Mouse (Mus musculus): Measurements from ENCODE around the gene Mapk6. TPM values are rescaled to one million over a fixed set of nuclear protein-coding genes. Genes with fewer than 3 reads are reported as not detected.

Mapk6 gene
- total and polyA plus RNA-seq, 2 experiments from 2014 or later = 33.6 to 36.2 TPM

DNA sequence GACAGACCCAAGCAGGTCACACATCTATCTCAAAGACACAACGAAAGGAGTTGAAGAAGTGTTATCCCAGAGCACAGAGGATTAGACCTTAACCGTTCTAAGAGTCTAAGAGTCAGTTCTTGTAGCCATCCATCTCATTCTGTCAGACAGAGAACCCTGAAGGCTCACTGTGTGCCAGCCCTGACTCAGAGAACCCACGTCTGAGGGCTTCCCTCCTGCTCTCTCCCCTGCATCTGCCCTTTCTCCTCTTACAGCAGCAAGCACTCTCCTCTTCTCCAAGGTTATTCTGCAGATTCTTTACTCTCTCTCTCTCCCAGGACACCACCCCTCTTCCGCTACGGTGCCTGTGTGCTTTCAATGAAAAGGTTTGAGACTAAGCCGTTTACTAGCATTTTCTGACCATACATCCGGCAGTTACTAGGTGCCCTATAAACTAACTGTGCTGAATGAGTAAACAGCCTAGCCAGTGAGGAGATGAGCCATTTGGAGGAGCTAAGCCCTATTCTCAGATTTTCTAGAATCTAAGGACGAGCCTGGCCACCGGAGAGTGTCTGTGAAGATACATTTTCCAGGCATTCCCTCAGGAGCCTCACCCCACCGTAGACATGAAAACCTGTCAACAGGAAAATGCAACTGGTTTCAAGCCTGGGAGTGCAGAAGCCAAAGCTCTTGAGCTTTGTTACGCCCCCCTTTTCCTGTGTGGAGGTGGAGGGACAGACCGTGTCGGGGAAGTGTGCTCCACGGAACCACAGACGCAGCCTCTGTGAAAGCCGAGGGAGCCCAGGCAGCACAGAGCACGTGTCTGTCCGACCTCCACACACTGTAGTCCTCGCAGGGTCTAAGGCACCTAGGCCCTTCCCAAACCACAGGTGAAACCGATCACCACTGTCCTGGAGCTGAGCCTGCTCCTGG, 8.0 kb downstream of the Mapk6 start:
- peak overlapping the region; percentile 53; the same call in 1 of the 2 replicates for H3K27ac ChIP-seq (ENCODE audit: low read depth)
- WGBS = 27% methylated on average over 20 of the region's 20 CpGs
- TF ChIP-seq EP300 (IDR thresholded peaks at IDR 0.05; ENCODE audit: low read depth) (no peak), CTCF (IDR thresholded peaks at IDR 0.05; ENCODE audit: low read depth) (no peak)
- no peak overlapping the region; the same call in 1 of the 2 replicates for H3K9ac ChIP-seq (replicated peaks; ENCODE audit: low read depth, low read length)
- no peak; the same call in 1 of the 2 replicates for ATAC-seq (ENCODE audit: insufficient read depth, low read depth)
- H3K4me3 ChIP-seq (ENCODE audit: low read depth, low read length) = no peak overlapping the region
- H3K4me2 ChIP-seq (ENCODE audit: low read depth, low read length) = peak overlapping the region; percentile 33
- H3K4me1 ChIP-seq (ENCODE audit: control insufficient read depth, insufficient read depth) = peaks cover 39% of the 10 kb centered on the region
- no peak for DNase-seq (ENCODE audit: low spot score)
- H3K36me3 ChIP-seq (replicated peaks; ENCODE audit: control insufficient read depth, insufficient read depth, low read length) = peaks cover 16% of the 10 kb centered on the region
- H3K9me3 ChIP-seq (replicated peaks; ENCODE audit: control insufficient read depth, low read length) = no peaks in the 10 kb centered on the region
- no peaks in the 10 kb centered on the region for H3K27me3 ChIP-seq (ENCODE audit: control insufficient read depth, insufficient read depth, low read length)

GRCm38 (mm10) chr9:75400639-75401038, 9.2 kb downstream of the Mapk6 start:
- ATAC-seq (ENCODE audit: insufficient read depth, low read depth) = no peak
- Histone ChIP-seq H3K27me3 (ENCODE audit: control insufficient read depth, insufficient read depth, low read length) (no peaks in the 10 kb centered on the region), H3K27ac (ENCODE audit: low read depth) (peak overlapping the region; percentile 24; the same call in 1 of the 2 replicates), H3K4me1 (ENCODE audit: control insufficient read depth, insufficient read depth) (peaks cover 35% of the 10 kb centered on the region), H3K9ac (replicated peaks; ENCODE audit: low read depth, low read length) (no peak overlapping the region), H3K4me2 (ENCODE audit: low read depth, low read length) (no peak overlapping the region), H3K4me3 (ENCODE audit: low read depth, low read length) (no peak overlapping the region), H3K36me3 (replicated peaks; ENCODE audit: control insufficient read depth, insufficient read depth, low read length) (peaks cover 28% of the 10 kb centered on the region), H3K9me3 (replicated peaks; ENCODE audit: control insufficient read depth, low read length) (no peaks in the 10 kb centered on the region)
- TF ChIP-seq EP300 (IDR thresholded peaks at IDR 0.05; ENCODE audit: low read depth) (no peak), CTCF (IDR thresholded peaks at IDR 0.05; ENCODE audit: low read depth) (no peak)
- DNase-seq (ENCODE audit: low spot score) = no peak
- 15% methylated on average over 5 of the region's 5 CpGs for WGBS

- H3K9ac ChIP-seq (replicated peaks; ENCODE audit: low read depth, low read length) = no peak overlapping the region
- TF ChIP-seq CTCF (IDR thresholded peaks at IDR 0.05; ENCODE audit: low read depth) (peak; percentile 24; the same call in 1 of the 2 replicates), EP300 (IDR thresholded peaks at IDR 0.05; ENCODE audit: low read depth) (no peak)
Observed at GRCm38 (mm10) chr9:75399069-75399468, 10.7 kb downstream of the Mapk6 start.

DNA sequence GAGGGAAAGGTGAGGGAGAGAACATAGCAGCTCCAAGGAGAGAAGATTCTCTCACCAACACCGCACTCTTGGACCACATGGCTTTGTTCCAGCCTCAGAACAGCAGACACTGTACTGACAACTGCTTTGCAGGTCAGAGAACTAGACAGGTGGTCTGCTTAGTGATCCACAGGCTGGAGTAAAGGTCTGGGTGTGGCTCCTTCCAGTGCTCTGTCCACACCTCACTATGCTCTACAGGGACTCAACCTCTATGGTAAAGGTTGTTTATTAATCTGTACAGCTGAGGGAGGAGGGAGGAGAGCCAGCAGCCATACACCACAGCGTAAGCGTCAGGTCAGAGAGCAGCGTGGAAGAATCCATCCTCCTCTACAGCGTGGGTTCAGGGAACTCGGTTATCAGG, 13.8 kb downstream of the Mapk6 start:
- H3K27me3 ChIP-seq (ENCODE audit: control insufficient read depth, insufficient read depth, low read length) = no peaks in the 10 kb centered on the region
- no peak for DNase-seq (ENCODE audit: low spot score)
- no peak overlapping the region for H3K9ac ChIP-seq (replicated peaks; ENCODE audit: low read depth, low read length)
- H3K4me3 ChIP-seq (ENCODE audit: low read depth, low read length) = no peak overlapping the region
- H3K4me2 ChIP-seq (ENCODE audit: low read depth, low read length) = no peak overlapping the region
- no peaks in the 10 kb centered on the region for H3K9me3 ChIP-seq (replicated peaks; ENCODE audit: control insufficient read depth, low read length)
- H3K27ac ChIP-seq (ENCODE audit: low read depth) = no peak overlapping the region
- no peak for TF ChIP-seq CTCF (IDR thresholded peaks at IDR 0.05; ENCODE audit: low read depth)
- no peak for TF ChIP-seq EP300 (IDR thresholded peaks at IDR 0.05; ENCODE audit: low read depth)
- H3K36me3 ChIP-seq (replicated peaks; ENCODE audit: control insufficient read depth, insufficient read depth, low read length) = peaks cover 73% of the 10 kb centered on the region
- peaks cover 6% of the 10 kb centered on the region for H3K4me1 ChIP-seq (ENCODE audit: control insufficient read depth, insufficient read depth)
- 77% methylated on average over 6 of the region's 6 CpGs for WGBS
- no peak for ATAC-seq (ENCODE audit: insufficient read depth, low read depth)

More at GRCm38 (mm10) chr9:75399069-75399468, 10.7 kb downstream of the Mapk6 start:
- Histone ChIP-seq H3K4me1 (ENCODE audit: control insufficient read depth, insufficient read depth) (peaks cover 30% of the 10 kb centered on the region), H3K27ac (ENCODE audit: low read depth) (no peak overlapping the region), H3K4me3 (ENCODE audit: low read depth, low read length) (no peak overlapping the region), H3K9me3 (replicated peaks; ENCODE audit: control insufficient read depth, low read length) (no peaks in the 10 kb centered on the region), H3K27me3 (ENCODE audit: control insufficient read depth, insufficient read depth, low read length) (no peaks in the 10 kb centered on the region), H3K4me2 (ENCODE audit: low read depth, low read length) (no peak overlapping the region), H3K36me3 (replicated peaks; ENCODE audit: control insufficient read depth, insufficient read depth, low read length) (peaks cover 44% of the 10 kb centered on the region)
- DNase-seq (ENCODE audit: low spot score) = no peak
- 94% methylated on average over 4 of the region's 4 CpGs for WGBS
- ATAC-seq (ENCODE audit: insufficient read depth, low read depth) = no peak

DNA sequence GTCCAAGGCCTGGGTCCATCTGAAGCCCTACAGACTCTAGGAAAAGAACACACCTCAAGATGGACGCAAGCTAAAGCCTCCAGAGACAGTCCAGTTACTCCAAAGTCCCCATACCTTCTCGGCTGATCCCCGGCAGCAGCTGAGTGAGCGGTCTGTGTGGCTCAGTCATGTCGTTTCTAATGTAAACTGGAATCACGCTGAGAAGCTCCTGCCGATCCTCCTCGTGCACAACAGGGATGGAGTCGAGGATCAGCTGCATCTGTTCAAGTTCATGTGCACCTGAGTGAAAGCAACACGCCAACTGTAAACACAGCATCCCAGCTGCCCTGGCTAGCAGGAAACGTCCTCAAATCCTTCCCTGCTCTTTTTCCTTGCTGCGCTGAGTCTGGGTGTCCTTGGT, 16.6 kb downstream of the Mapk6 start:
- no peak for DNase-seq (ENCODE audit: low spot score)
- TF ChIP-seq EP300 (IDR thresholded peaks at IDR 0.05; ENCODE audit: low read depth) (no peak), CTCF (IDR thresholded peaks at IDR 0.05; ENCODE audit: low read depth) (no peak)
- no peak overlapping the region for H3K4me2 ChIP-seq (ENCODE audit: low read depth, low read length)
- no peak overlapping the region for H3K9ac ChIP-seq (replicated peaks; ENCODE audit: low read depth, low read length)
- H3K27ac ChIP-seq (ENCODE audit: low read depth) = no peak overlapping the region
- no peaks in the 10 kb centered on the region for H3K9me3 ChIP-seq (replicated peaks; ENCODE audit: control insufficient read depth, low read length)
- no peaks in the 10 kb centered on the region for H3K4me1 ChIP-seq (ENCODE audit: control insufficient read depth, insufficient read depth)
- no peak overlapping the region for H3K4me3 ChIP-seq (ENCODE audit: low read depth, low read length)
- H3K27me3 ChIP-seq (ENCODE audit: control insufficient read depth, insufficient read depth, low read length) = no peaks in the 10 kb centered on the region
- peaks cover 94% of the 10 kb centered on the region for H3K36me3 ChIP-seq (replicated peaks; ENCODE audit: control insufficient read depth, insufficient read depth, low read length)
- 84% methylated on average over 12 of the region's 12 CpGs for WGBS
- no peak for ATAC-seq (ENCODE audit: insufficient read depth, low read depth)

All from heart, postnatal 0 days (tissue).